Mouse (Mus musculus) thymus, adult 2 months (tissue): ENCODE data around the gene Sema4f.

Experiments used
- CTCF ChIP-seq: fragments of 200-500 bp; IDR thresholded peaks from 2 replicates; pipeline ENCODE4 v1.5.1; 2012; ENCODE audit warnings: mild to moderate bottlenecking, control low read depth, low read length, moderate library complexity, borderline replicate concordance; ENCODE audit not compliant: control insufficient read depth, poor library complexity, insufficient read depth; ENCODE audit errors: extremely low read depth
- POLR2A ChIP-seq: fragments of 200-500 bp; IDR thresholded peaks from 2 replicates; pipeline ENCODE4 v1.6.1; 2012; ENCODE audit warnings: mild to moderate bottlenecking, low read length, control low read depth, moderate library complexity; ENCODE audit not compliant: control insufficient read depth, poor library complexity, insufficient read depth; ENCODE audit errors: extremely low read depth

DNA sequence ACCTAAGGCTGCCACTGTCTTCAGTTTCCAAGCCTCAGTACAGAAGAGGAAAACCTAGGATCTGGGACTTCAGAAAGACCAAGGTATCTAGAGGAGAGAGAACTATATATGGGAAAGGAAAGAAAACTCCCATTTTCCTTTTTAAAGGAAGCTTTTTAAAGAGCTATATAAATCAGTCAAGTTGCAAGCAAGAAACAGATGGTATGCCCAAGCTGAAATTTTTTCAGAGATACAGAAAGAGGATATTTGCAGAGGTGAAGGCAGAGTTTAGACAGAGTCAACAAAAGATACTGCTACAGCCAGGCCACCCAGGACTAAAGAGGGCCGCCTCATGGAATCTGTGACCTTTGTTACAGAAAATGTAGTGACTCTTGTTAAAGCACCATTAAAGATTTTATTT is 22.1 kb upstream of the Sema4f start:
- TF ChIP-seq CTCF (no peak), POLR2A (no peak)
